Mouse (Mus musculus): ENCODE data around the gene Chchd6.

- TF ChIP-seq CTCF (IDR thresholded peaks at IDR 0.05; ENCODE audit: control insufficient read depth, insufficient read depth, insufficient read length): no peak
- TF ChIP-seq MAX (IDR thresholded peaks at IDR 0.05): no peak
- TF ChIP-seq MYOD1 (IDR thresholded peaks at IDR 0.05; ENCODE audit: control insufficient read depth, insufficient read length, low read depth): no peak
Observed at GRCm38 (mm10) chr6:89363107-89363451, 232.4 kb downstream of the Chchd6 start.

All from C2C12 (cell line).